Comparison of ENCODE assay signal across 9 mouse cellular contexts in genomic region chr10:80963031-80963975, GRCm38 (mm10). TPM values are rescaled to one million over a fixed set of nuclear protein-coding genes. Genes with fewer than 3 reads are reported as not detected.
DNase-seq lines count a peak whose midpoint lies in the region; ATAC-seq and TF ChIP-seq lines count a peak whose summit lies in the region.
"Had no signal": no experiment of that assay in that cellular context is flagged by ENCODE, and none has a peak within 500 bp of the region (broad histone marks: within the 10 kb centered on the region; RNA-seq: fewer than 3 reads in every experiment).

No protein-coding gene starts in this region.

- no peaks in the 10 kb centered on the region for H3K27me3 ChIP-seq in hindbrain, postnatal 0 days (ENCODE audit: insufficient read depth, low read length)
- no peaks in the 10 kb centered on the region for H3K27me3 ChIP-seq in hindbrain, embryonic 11.5 days (ENCODE audit: control insufficient read depth, insufficient read depth, low read length)
- no peaks in the 10 kb centered on the region for H3K27me3 ChIP-seq in intestine, embryonic 16.5 days (replicated peaks; ENCODE audit: control insufficient read depth, insufficient read depth, low read length)
- H3K27me3 ChIP-seq in lung, embryonic 16.5 days (ENCODE audit: control insufficient read depth, insufficient read depth, low read depth, low read length) = no peaks in the 10 kb centered on the region

- 0 out of 2 replicates have a peak, but pooled peaks have one; percentile 14 for ATAC-seq in hindbrain, postnatal 0 days
- ATAC-seq in hindbrain, embryonic 11.5 days (ENCODE audit: low FRiP score) = no peak; the same call in 1 of the 2 replicates
- no peak for ATAC-seq in intestine, embryonic 16.5 days
- ATAC-seq in lung, embryonic 16.5 days (ENCODE audit: low read depth) = peak; percentile 75

- WGBS in hindbrain, postnatal 0 days = 42% methylated on average over 12 of the region's 12 CpGs
- WGBS in hindbrain, embryonic 11.5 days = 51% methylated on average over 12 of the region's 12 CpGs
- 52% methylated on average over 12 of the region's 12 CpGs for WGBS in intestine, embryonic 16.5 days
- 18% methylated on average over 12 of the region's 12 CpGs for WGBS in lung, embryonic 16.5 days

- no peak overlapping the region for H3K4me2 ChIP-seq in hindbrain, postnatal 0 days (ENCODE audit: low read depth, low read length)
- H3K4me2 ChIP-seq in hindbrain, embryonic 11.5 days (replicated peaks; ENCODE audit: low read depth, low read length) = no peak overlapping the region
- no peak overlapping the region for H3K4me2 ChIP-seq in intestine, embryonic 16.5 days (ENCODE audit: low read depth, low read length)
- no peak overlapping the region for H3K4me2 ChIP-seq in lung, embryonic 16.5 days (ENCODE audit: low read depth, low read length)

- no peak overlapping the region for H3K4me3 ChIP-seq in hindbrain, postnatal 0 days (ENCODE audit: low read length)
- H3K4me3 ChIP-seq in hindbrain, embryonic 11.5 days (ENCODE audit: low read depth, low read length) = no peak overlapping the region
- H3K4me3 ChIP-seq in intestine, embryonic 16.5 days (ENCODE audit: low read length) = no peak overlapping the region
- H3K4me3 ChIP-seq in lung, embryonic 16.5 days (ENCODE audit: low read length) = no peak overlapping the region

- no peak for DNase-seq in hindbrain, postnatal 0 days (ENCODE audit: low spot score)
- no peak for DNase-seq in hindbrain, embryonic 11.5 days (ENCODE audit: low spot score)
- DNase-seq in adrenal gland, postnatal 14 days = peak; percentile 80
- no peak for DNase-seq in ovary, postnatal 10 days (ENCODE audit: low spot score)
- no peak for DNase-seq in right cerebral cortex, postnatal 25 days
- no peak for DNase-seq in thymus, postnatal 14 days
- DNase-seq: spleen, adult 18-20 months had no signal

- no peaks in the 10 kb centered on the region for H3K9me3 ChIP-seq in hindbrain, postnatal 0 days (ENCODE audit: low read length)
- H3K9me3 ChIP-seq in hindbrain, embryonic 11.5 days (ENCODE audit: control insufficient read depth, low read length) = no peaks in the 10 kb centered on the region
- no peaks in the 10 kb centered on the region for H3K9me3 ChIP-seq in intestine, embryonic 16.5 days (ENCODE audit: control insufficient read depth, low read length)
- H3K9me3 ChIP-seq in lung, embryonic 16.5 days (ENCODE audit: control insufficient read depth, low read length) = no peaks in the 10 kb centered on the region

- TF ChIP-seq CTCF in hindbrain, postnatal 0 days (IDR thresholded peaks at IDR 0.05; ENCODE audit: low read depth) = no peak

- no peaks in the 10 kb centered on the region for H3K36me3 ChIP-seq in hindbrain, postnatal 0 days (ENCODE audit: insufficient read depth, low read length)
- no peaks in the 10 kb centered on the region for H3K36me3 ChIP-seq in hindbrain, embryonic 11.5 days (ENCODE audit: control insufficient read depth, insufficient read depth, low read length)
- no peaks in the 10 kb centered on the region for H3K36me3 ChIP-seq in intestine, embryonic 16.5 days (ENCODE audit: control insufficient read depth, insufficient read depth, low read length)
- H3K36me3 ChIP-seq in lung, embryonic 16.5 days (ENCODE audit: control insufficient read depth, insufficient read depth, low read length) = no peaks in the 10 kb centered on the region

- no peak overlapping the region for H3K9ac ChIP-seq in hindbrain, postnatal 0 days (replicated peaks; ENCODE audit: low read length)
- H3K9ac ChIP-seq in hindbrain, embryonic 11.5 days (ENCODE audit: low read depth, low read length) = no peak overlapping the region
- H3K9ac ChIP-seq in intestine, embryonic 16.5 days (ENCODE audit: low read depth, low read length) = 0 out of 2 replicates have a peak overlapping the region, but pooled peaks have one; percentile 28
- peak overlapping the region; percentile 32 for H3K9ac ChIP-seq in lung, embryonic 16.5 days (ENCODE audit: low read length)

- H3K4me1 ChIP-seq in hindbrain, postnatal 0 days (ENCODE audit: insufficient read depth, low read length) = no peaks in the 10 kb centered on the region
- H3K4me1 ChIP-seq in hindbrain, embryonic 11.5 days (replicated peaks; ENCODE audit: control insufficient read depth, insufficient read depth, low read length) = peaks cover 7% of the 10 kb centered on the region
- H3K4me1 ChIP-seq in intestine, embryonic 16.5 days (ENCODE audit: control insufficient read depth, insufficient read depth, low read length) = peaks cover 44% of the 10 kb centered on the region
- H3K4me1 ChIP-seq in lung, embryonic 16.5 days (replicated peaks; ENCODE audit: control insufficient read depth, insufficient read depth, low read length) = peaks cover 62% of the 10 kb centered on the region

- H3K27ac ChIP-seq in hindbrain, postnatal 0 days = no peak overlapping the region
- no peak overlapping the region for H3K27ac ChIP-seq in hindbrain, embryonic 11.5 days (ENCODE audit: low read depth, low read length)
- peak overlapping the region; percentile 19 for H3K27ac ChIP-seq in intestine, embryonic 16.5 days (ENCODE audit: low read length)
- peak overlapping the region; percentile 99 for H3K27ac ChIP-seq in lung, embryonic 16.5 days (ENCODE audit: low read length)

RNA-seq across cellular contexts. Expression of gene Gadd45b, which starts 33.4 kb away (rescaled TPM):
- total RNA-seq in hindbrain, postnatal 0 days (2014; rRNA removed) = 4.4 and 8.2 TPM in 2 replicates
- 7.5 and 8.6 TPM in 2 replicates for polyA plus RNA-seq in hindbrain, postnatal 0 days (2015; fragmentation: Nextera tagmentation; extraction: Ambion mirVana)
- 13.8 and 14.6 TPM in 2 replicates for polyA plus RNA-seq in hindbrain, embryonic 11.5 days (2014; fragmentation: Nextera tagmentation; extraction: Ambion mirVana)
- 29.8 and 91.3 TPM in 2 replicates for total RNA-seq in adrenal gland, postnatal 14 days (2021)
- polyA plus RNA-seq in intestine, embryonic 16.5 days (2015; fragmentation: Nextera tagmentation; extraction: Ambion mirVana) = 26.5 and 29.1 TPM in 2 replicates
- 57.3 and 63.6 TPM in 2 replicates for polyA plus RNA-seq in lung, embryonic 16.5 days (2015; fragmentation: Nextera tagmentation; extraction: Ambion mirVana)

RNA-seq across cellular contexts. Expression of gene Lmnb2, which starts 45.3 kb away (rescaled TPM):
- 42.3 and 43.2 TPM in 2 replicates for total RNA-seq in hindbrain, postnatal 0 days (2014; rRNA removed)
- polyA plus RNA-seq in hindbrain, postnatal 0 days (2015; fragmentation: Nextera tagmentation; extraction: Ambion mirVana) = 24.8 and 25.6 TPM in 2 replicates
- 14.6 and 19.0 TPM in 2 replicates for polyA plus RNA-seq in hindbrain, embryonic 11.5 days (2014; fragmentation: Nextera tagmentation; extraction: Ambion mirVana)
- 14.9 and 15.8 TPM in 2 replicates for total RNA-seq in adrenal gland, postnatal 14 days (2021)
- polyA plus RNA-seq in intestine, embryonic 16.5 days (2015; fragmentation: Nextera tagmentation; extraction: Ambion mirVana) = 38.6 and 41.0 TPM in 2 replicates
- polyA plus RNA-seq in lung, embryonic 16.5 days (2015; fragmentation: Nextera tagmentation; extraction: Ambion mirVana) = 52.6 and 52.7 TPM in 2 replicates

RNA-seq across cellular contexts. Expression of gene Gng7, which starts 51.4 kb away (rescaled TPM):
- total RNA-seq in hindbrain, postnatal 0 days (2014; rRNA removed) = 26.2 and 27.2 TPM in 2 replicates
- polyA plus RNA-seq in hindbrain, postnatal 0 days (2015; fragmentation: Nextera tagmentation; extraction: Ambion mirVana) = 18.9 and 22.1 TPM in 2 replicates
- 6.6 and 7.2 TPM in 2 replicates for polyA plus RNA-seq in hindbrain, embryonic 11.5 days (2014; fragmentation: Nextera tagmentation; extraction: Ambion mirVana)
- total RNA-seq in adrenal gland, postnatal 14 days (2021) = 5.9 and 6.2 TPM in 2 replicates
- polyA plus RNA-seq in intestine, embryonic 16.5 days (2015; fragmentation: Nextera tagmentation; extraction: Ambion mirVana) = 3.6 and 4.0 TPM in 2 replicates
- 5.1 and 5.7 TPM in 2 replicates for polyA plus RNA-seq in lung, embryonic 16.5 days (2015; fragmentation: Nextera tagmentation; extraction: Ambion mirVana)

Comparison
In these comparisons a context has a peak if more than half of its experiments do, and no peak if none do; other contexts are left out.
1. ATAC-seq: peak in hindbrain, postnatal 0 days (single experiment) and lung, embryonic 16.5 days (single experiment); none in hindbrain, embryonic 11.5 days (single experiment) and intestine, embryonic 16.5 days (single experiment).
2. H3K27ac ChIP-seq: peak in intestine, embryonic 16.5 days (single experiment) and lung, embryonic 16.5 days (single experiment); none in hindbrain, postnatal 0 days (single experiment) and hindbrain, embryonic 11.5 days (single experiment).
3. H3K9ac ChIP-seq: peak in intestine, embryonic 16.5 days (single experiment) and lung, embryonic 16.5 days (single experiment); none in hindbrain, postnatal 0 days (single experiment) and hindbrain, embryonic 11.5 days (single experiment).